Mouse (Mus musculus) mouse embryonic stem cell (cell line): ENCODE measurements around the gene Hnrnpr.

ENCODE experiments used
- in situ Hi-C, 2 experiments: fragments of 300-500 bp; cut with MboI; formaldehyde crosslinking; loops; 1 replicate in 1 of 2; 3 replicates in 1 of 2; pipeline ENCODE4 v1.14.3; 2019 to 2020; ENCODE audit warnings: low sequenced_read_pairs in 2 of 2, low pct_unique_long_range_greater_than_20kb in 1 of 2, mixed read lengths in 1 of 2; ENCODE audit not compliant: unreplicated experiment in 1 of 2

Gene Hnrnpr

GRCm38 (mm10) chr4:136295941-136296340 lies 14.8 kb upstream of the Hnrnpr start:
- in situ Hi-C loops: no loop called here

DNA sequence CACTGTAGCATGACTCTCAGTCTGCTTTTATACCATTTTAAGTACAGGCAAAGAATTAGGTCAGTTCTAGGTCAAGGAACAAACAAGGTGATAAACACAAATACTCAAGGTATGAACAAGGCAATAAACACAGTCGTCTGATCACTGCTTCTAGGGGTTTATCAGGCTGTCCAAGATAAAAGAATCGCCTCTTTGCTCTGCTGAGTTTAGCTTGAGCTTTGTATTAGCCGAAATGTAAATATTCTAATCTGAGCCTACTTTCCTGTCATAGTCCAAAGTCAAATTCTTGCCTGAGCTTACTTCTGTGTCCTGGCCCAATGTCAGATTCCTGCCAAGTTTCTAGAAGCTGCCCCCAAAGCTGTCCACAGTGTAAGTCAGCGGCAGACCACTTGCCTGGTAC lies 8.3 kb upstream of the Hnrnpr start:
- in situ Hi-C loops: no loop called here

GRCm38 (mm10) chr4:136304181-136304580 lies 6.6 kb upstream of the Hnrnpr start:
- in situ Hi-C loops: no loop called here

DNA sequence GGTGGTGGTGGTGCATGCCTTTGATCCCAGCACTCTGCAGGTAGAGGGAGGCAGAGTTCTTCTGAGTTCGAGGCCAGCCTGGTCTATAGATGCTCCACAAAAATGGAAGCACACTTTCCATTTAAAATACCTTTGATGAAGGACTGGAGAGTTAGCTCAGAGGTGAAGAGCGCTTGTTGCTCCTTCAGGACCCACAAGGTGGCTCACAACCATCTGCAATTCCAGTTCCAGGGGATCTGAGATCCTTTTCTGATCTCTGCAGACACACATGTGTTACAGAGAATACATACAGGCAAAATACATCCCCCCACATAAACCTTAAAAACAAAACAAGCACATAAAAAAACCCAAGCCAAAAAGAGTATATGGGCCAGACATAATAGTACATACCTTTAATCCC lies 2.4 kb upstream of the Hnrnpr start:
- in situ Hi-C loops: no loop called here

DNA sequence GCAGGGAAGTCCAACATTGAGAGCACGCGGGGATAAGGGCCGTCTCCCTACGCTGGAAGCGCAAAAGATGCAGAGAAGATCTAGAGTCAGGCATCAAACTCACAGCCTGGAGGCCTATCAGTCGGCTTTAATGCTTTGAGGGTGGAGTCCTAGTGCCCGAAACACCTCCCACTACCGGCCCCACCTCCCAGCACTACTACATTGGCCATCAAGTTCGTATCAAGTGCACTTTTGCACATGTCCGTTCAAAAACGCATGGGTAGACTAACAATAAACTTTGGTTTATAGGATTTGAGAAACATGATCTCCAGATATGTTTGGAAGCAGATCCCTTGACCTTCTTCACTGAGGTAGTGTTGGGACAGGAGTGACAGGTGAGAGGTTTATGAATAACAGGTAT lies 962 bp upstream of the Hnrnpr start:
- in situ Hi-C loops: no loop called here

GRCm38 (mm10) chr4:136311042-136311999 lies 579 bp downstream of the Hnrnpr start:
- in situ Hi-C loops: no loop called here

- in situ Hi-C loops: no loop called here
Observed at GRCm38 (mm10) chr4:136312616-136313015, 1.9 kb downstream of the Hnrnpr start.

- in situ Hi-C loops: no loop called here
Observed at GRCm38 (mm10) chr4:136317667-136318066, 6.9 kb downstream of the Hnrnpr start.

DNA sequence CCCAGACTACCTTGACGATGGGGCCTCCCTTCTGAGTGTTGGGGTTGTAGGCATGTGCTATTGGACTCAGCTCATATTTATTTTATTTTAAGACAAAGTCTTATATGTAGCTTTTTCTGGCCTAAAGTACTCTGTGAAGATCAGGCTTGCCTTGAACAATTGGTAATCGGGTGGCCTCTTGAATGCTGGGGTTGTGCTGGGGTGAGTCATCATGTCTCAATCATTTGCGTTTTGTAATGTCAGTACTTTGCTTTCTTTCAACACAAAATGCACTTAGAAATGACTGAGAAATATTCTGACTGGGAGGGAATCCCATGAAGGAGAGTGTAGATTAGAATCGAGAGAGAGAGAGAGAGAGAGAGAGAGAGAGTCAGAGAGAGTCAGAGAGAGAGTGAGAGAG lies 9.3 kb downstream of the Hnrnpr start:
- in situ Hi-C loops: no loop called here

GRCm38 (mm10) chr4:136324226-136324625 lies 13.5 kb downstream of the Hnrnpr start:
- in situ Hi-C loops: no loop called here

DNA sequence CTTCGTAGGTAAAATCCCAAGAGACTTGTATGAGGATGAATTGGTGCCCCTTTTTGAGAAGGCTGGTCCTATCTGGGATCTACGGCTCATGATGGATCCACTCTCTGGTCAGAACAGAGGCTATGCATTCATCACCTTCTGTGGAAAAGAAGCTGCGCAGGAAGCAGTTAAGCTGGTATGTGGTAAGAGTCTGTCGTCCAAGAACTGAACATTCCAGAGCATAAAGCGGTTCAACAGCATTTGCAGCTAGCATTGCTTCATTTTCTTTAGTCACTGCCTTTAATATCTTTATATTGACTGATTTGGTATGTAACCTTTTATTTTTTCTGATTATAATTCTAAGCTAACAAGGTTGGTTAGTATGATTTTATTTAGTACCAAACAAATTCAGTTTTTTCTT lies 16.5 kb downstream of the Hnrnpr start:
- in situ Hi-C loops: no loop called here

- in situ Hi-C loops: no loop called here
Observed at GRCm38 (mm10) chr4:136328115-136328514, 17.4 kb downstream of the Hnrnpr start.

DNA sequence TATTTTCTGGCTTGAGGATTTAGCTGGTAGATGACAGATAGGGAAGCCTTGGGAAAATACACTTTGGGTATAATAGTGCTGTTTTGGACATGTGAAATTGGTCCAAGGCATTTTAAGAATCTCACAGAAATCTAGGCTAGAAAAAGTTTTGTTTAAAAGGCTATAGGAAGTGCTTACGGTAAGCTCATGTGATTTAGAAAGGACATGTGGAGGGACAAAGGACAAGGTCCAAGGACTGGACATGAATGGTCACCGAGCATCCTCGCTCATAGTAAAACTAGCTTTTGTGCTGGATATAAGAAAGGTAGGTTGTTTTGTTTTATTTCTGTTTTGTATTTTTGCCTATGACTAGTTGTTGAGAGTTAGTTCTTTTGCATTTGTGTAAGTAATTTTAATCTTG lies 21.0 kb downstream of the Hnrnpr start:
- in situ Hi-C loops: no loop called here

DNA sequence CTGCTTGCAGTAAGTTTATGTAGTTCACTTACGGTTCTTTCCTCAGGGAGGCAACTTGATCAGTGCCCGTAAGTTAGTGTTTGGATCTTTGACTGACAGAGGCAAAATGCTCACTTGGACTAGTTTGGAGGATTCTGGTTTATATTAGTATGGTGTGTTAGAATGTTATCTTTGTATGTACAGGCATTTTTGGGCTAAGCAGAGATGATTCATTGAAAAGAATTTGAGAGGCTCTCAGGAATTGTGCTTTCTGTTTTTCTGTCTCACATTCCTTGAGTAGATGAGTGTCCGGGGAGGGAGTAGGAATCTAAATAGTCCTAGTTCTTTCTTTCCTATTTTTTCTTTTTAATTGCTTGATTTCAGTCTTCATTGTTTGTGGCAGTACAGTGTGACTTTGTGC lies 22.4 kb downstream of the Hnrnpr start:
- in situ Hi-C loops: no loop called here

DNA sequence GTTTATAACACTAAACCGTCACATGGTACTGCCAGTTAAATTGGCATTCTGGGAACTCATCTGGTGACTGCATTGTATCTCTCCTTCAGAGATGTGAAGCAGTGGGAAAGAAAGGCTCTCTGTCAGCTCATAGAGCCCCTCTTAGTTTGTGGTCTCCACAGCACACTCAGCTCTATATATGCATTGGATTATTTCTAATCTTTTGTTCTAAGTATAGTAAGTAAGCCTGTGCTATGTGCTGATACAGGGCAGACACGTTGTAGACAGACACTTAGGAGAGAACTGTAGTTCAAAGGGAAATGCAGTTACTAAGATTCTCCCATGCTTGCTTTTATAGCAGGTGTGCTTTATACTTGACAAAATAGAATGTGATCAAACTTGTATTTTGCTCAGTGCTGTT lies 24.3 kb downstream of the Hnrnpr start:
- in situ Hi-C loops: no loop called here

DNA sequence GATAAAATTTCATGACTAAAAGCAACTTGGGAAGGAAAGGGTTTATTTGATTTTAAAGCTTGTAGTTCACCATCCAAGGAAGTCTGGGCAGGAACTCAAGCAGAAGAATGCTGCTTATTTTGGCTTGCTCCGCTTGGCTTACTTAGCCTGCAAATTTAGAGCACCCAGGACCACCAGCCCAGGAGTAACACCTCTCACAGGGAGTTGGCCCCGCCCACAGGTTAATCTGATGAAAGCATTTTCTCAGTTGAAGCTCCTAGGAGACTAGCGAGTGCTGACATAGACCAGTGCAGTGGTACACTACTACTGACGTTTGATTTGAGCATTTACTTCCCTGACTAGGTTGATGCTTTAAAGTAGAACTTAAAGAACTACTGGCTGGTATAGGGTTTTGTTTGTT lies 26.4 kb downstream of the Hnrnpr start:
- in situ Hi-C loops: no loop called here

- in situ Hi-C loops: no loop called here
Observed at GRCm38 (mm10) chr4:136349616-136350015, 38.9 kb downstream of the Hnrnpr start.

DNA sequence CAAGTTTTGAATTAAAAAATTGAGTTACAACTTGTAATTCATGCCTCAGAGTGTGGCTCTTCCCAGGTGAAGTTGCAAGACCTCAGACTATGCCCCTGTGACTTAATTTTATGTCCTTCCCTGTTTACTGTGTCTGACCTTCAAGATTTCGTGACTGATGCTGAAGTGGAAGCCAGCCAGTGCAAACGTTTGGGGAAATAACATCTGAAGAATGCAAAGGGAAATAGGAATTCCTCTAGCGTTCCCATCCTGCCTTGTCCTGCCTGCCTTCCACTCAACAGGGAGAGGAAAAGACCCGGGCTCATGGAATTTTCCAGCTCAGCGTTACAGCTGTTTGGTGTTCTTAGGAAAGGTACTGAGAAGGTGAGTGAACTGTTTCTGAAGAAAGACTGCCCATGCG lies 46.3 kb downstream of the Hnrnpr start:
- in situ Hi-C loops: no loop called here

DNA sequence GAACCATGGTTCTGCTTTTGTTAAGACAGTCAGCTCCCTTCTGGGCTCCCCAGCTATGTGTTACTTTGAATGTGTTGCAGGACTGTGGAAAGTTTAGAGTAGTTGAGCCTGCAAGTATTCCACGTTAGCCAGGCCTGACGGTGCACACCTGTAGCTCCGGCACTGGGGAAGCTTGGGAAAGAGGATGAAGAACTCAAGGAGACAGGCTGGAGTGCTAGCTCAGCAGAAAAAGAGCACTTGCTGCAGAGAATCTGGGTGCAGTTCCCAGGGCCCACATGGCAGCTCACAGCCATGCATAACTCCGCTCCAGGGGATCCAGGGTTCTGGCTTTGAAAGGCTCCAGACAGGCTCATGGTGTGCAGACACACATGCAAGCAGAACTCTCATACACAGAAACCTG lies 46.7 kb downstream of the Hnrnpr start:
- in situ Hi-C loops: no loop called here

DNA sequence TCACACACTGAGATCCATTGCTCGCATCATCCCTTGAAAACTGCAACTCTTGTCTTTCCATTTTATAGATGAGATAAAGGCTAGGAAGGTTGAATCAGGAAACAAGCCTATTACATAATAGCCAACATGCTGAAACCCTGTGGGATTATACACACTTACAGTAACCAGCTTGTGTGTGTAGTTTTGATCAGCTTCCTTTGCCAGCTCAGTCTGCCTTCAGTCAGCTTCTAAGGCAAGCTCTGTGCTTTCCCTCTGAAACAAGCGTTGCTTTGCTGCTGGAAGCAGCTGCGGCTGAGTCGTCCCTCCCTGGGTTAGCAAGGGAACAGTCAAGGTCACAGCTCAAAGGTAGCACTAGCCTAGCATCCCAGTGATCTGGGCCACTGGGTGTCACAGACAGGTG lies 57.1 kb downstream of the Hnrnpr start:
- in situ Hi-C loops: no loop called here
